Mouse (Mus musculus): ENCODE results near the gene Mylk.
"Not testable (repeated sequence)": the region's sequence is repeated elsewhere in the genome, so short reads cannot be mapped to it uniquely, and the experiment has no call there.

Gene Mylk

GRCm38 (mm10) chr16:34745065-34745585 lies at the start of gene Mylk:
Gene Mylk, plus strand, starts transcription at chr16:34745210.
- peak; percentile 94 for DNase-seq

GRCm38 (mm10) chr16:34698721-34699120 lies 46.3 kb upstream of the Mylk start:
- not testable (repeated sequence) for DNase-seq

GRCm38 (mm10) chr16:34700165-34700827 lies 44.7 kb upstream of the Mylk start:
- DNase-seq, result peak; percentile 89

- no peak for DNase-seq
Observed at GRCm38 (mm10) chr16:34700828-34701216, 44.2 kb upstream of the Mylk start.

- no peak for DNase-seq
Observed at GRCm38 (mm10) chr16:34706019-34706418, 39.0 kb upstream of the Mylk start.

- no peak for DNase-seq
Observed at GRCm38 (mm10) chr16:34706487-34706946, 38.5 kb upstream of the Mylk start.

GRCm38 (mm10) chr16:34711481-34711880 lies 33.5 kb upstream of the Mylk start:
- peak; percentile 43 for DNase-seq

- no peak for DNase-seq
Observed at GRCm38 (mm10) chr16:34725156-34725555, 19.9 kb upstream of the Mylk start.

- DNase-seq, result not testable (repeated sequence)
Observed at GRCm38 (mm10) chr16:34728610-34729009, 16.4 kb upstream of the Mylk start.

- no peak for DNase-seq
Observed at GRCm38 (mm10) chr16:34729371-34729770, 15.6 kb upstream of the Mylk start.

GRCm38 (mm10) chr16:34738656-34739233 lies 6.3 kb upstream of the Mylk start:
- no peak for DNase-seq

- no peak for DNase-seq
Observed at GRCm38 (mm10) chr16:34742930-34743329, 2.1 kb upstream of the Mylk start.

GRCm38 (mm10) chr16:34748081-34748720 lies 3.2 kb downstream of the Mylk start:
- DNase-seq, result peak; percentile 62

GRCm38 (mm10) chr16:34749536-34749935 lies 4.5 kb downstream of the Mylk start:
- DNase-seq, result no peak

GRCm38 (mm10) chr16:34752026-34752425 lies 7.0 kb downstream of the Mylk start:
- DNase-seq, result peak; percentile 79

- no peak for DNase-seq
Observed at GRCm38 (mm10) chr16:34752977-34753376, 8.0 kb downstream of the Mylk start.

- DNase-seq, result no peak
Observed at GRCm38 (mm10) chr16:34756991-34757390, 12.0 kb downstream of the Mylk start.

- DNase-seq, result no peak
Observed at GRCm38 (mm10) chr16:34758205-34758604, 13.2 kb downstream of the Mylk start.

GRCm38 (mm10) chr16:34763959-34764591 lies 19.1 kb downstream of the Mylk start:
- no peak for DNase-seq

GRCm38 (mm10) chr16:34765666-34766065 lies 20.7 kb downstream of the Mylk start:
- no peak for DNase-seq

- DNase-seq, result no peak
Observed at GRCm38 (mm10) chr16:34766193-34766592, 21.2 kb downstream of the Mylk start.

GRCm38 (mm10) chr16:34767443-34767842 lies 22.4 kb downstream of the Mylk start:
- no peak for DNase-seq

GRCm38 (mm10) chr16:34768436-34768835 lies 23.4 kb downstream of the Mylk start:
- DNase-seq, result peak; percentile 87
